ENCODE assay signal across 8 mouse cellular contexts in the genomic region with DNA sequence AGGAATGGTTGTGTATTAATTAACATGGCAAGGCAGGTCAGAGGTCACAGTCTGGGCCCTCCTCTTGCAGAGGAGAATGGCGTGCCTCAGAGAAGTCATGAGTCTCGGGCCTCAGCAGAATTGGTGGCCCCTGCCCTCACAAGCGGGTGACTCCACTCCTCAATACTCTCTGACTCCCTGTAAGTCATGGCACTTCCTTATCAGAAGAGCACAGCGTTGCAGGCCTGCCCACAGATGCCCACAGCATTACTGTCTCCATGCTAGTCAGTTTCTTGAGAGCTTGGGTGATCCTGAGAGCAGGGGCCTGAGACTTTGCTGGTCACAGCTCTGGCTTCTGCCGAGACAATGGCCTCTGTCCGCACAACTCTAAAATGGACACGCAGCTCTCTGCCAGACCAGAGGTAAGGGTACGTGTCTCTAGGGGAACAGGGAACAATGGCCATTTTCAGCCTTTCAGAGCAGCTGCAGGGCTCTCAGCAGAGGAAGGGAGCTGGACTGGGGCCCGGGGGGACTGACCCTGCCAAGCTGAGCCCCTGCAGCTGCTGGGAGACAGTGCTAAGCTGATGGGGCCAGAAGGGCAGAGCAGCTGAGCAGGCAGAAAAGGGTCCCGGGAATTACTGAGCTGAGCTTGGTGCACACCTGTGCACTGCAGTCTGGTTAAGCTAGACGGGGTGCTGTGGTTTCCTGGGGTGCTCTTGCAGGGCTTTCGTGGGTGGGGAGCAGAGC.
DNase-seq lines count a peak whose midpoint lies in the region; ATAC-seq lines count a peak whose summit lies in the region.

No protein-coding gene starts in this region.

- no peak overlapping the region for H3K4me3 ChIP-seq in forebrain, embryonic 10.5 days
- H3K4me3 ChIP-seq in forebrain, embryonic 11.5 days (ENCODE audit: low read depth, low read length): no peak overlapping the region
- no peak overlapping the region for H3K4me3 ChIP-seq in embryonic facial prominence, embryonic 10.5 days
- no peak overlapping the region for H3K4me3 ChIP-seq in midbrain, embryonic 10.5 days
- no peak overlapping the region for H3K4me3 ChIP-seq in liver, embryonic 11.5 days (ENCODE audit: low read depth, low read length)

- H3K9me3 ChIP-seq in forebrain, embryonic 10.5 days: peaks cover 3% of the 10 kb centered on the region; the same call in 1 of the 2 replicates
- no peaks in the 10 kb centered on the region for H3K9me3 ChIP-seq in forebrain, embryonic 11.5 days (ENCODE audit: control insufficient read depth, low read length)
- peaks cover 6% of the 10 kb centered on the region; the same call in 1 of the 2 replicates for H3K9me3 ChIP-seq in embryonic facial prominence, embryonic 10.5 days
- H3K9me3 ChIP-seq in midbrain, embryonic 10.5 days (replicated peaks): peaks cover 6% of the 10 kb centered on the region
- H3K9me3 ChIP-seq in liver, embryonic 11.5 days (ENCODE audit: control insufficient read depth, low read length): no peaks in the 10 kb centered on the region

- 66% methylated on average over 12 of the region's 12 CpGs for WGBS in forebrain, embryonic 10.5 days
- 63% methylated on average over 12 of the region's 12 CpGs for WGBS in forebrain, embryonic 11.5 days
- WGBS in embryonic facial prominence, embryonic 10.5 days: 49% methylated on average over 12 of the region's 12 CpGs
- 63% methylated on average over 12 of the region's 12 CpGs for WGBS in midbrain, embryonic 10.5 days
- 66% methylated on average over 12 of the region's 12 CpGs for WGBS in liver, embryonic 11.5 days

- ATAC-seq in forebrain, embryonic 11.5 days (replicated peaks; ENCODE audit: low FRiP score): no peak
- ATAC-seq in liver, embryonic 11.5 days (replicated peaks; ENCODE audit: low FRiP score): no peak

- no peak overlapping the region for H3K9ac ChIP-seq in forebrain, embryonic 11.5 days (ENCODE audit: low read length)
- H3K9ac ChIP-seq in liver, embryonic 11.5 days (ENCODE audit: low read depth, low read length): no peak overlapping the region

- H3K4me1 ChIP-seq in forebrain, embryonic 10.5 days: peaks cover 9% of the 10 kb centered on the region
- H3K4me1 ChIP-seq in forebrain, embryonic 11.5 days (replicated peaks; ENCODE audit: control insufficient read depth, insufficient read depth, low read length): no peaks in the 10 kb centered on the region
- H3K4me1 ChIP-seq in embryonic facial prominence, embryonic 10.5 days: peaks cover 21% of the 10 kb centered on the region
- H3K4me1 ChIP-seq in midbrain, embryonic 10.5 days: peaks cover 25% of the 10 kb centered on the region
- H3K4me1 ChIP-seq in liver, embryonic 11.5 days (replicated peaks; ENCODE audit: control insufficient read depth, insufficient read depth, low read length): 0 out of 2 replicates have a peak, but pooled peaks cover 2% of the 10 kb centered on the region

- peak overlapping the region; percentile 6; the same call in 1 of the 2 replicates for H3K27ac ChIP-seq in forebrain, embryonic 10.5 days
- H3K27ac ChIP-seq in forebrain, embryonic 11.5 days (ENCODE audit: low read depth, low read length): no peak overlapping the region
- peak overlapping the region; percentile 59 for H3K27ac ChIP-seq in embryonic facial prominence, embryonic 10.5 days (replicated peaks)
- peak overlapping the region; percentile 71 for H3K27ac ChIP-seq in midbrain, embryonic 10.5 days (replicated peaks)
- no peak overlapping the region for H3K27ac ChIP-seq in liver, embryonic 11.5 days (ENCODE audit: low read depth, low read length)

- H3K27me3 ChIP-seq in forebrain, embryonic 10.5 days (ENCODE audit: poor library complexity, severe bottlenecking): no peaks in the 10 kb centered on the region
- no peaks in the 10 kb centered on the region for H3K27me3 ChIP-seq in forebrain, embryonic 11.5 days (ENCODE audit: control insufficient read depth, insufficient read depth, low read length)
- H3K27me3 ChIP-seq in embryonic facial prominence, embryonic 10.5 days (replicated peaks; ENCODE audit: low read depth, poor library complexity, severe bottlenecking): no peaks in the 10 kb centered on the region
- H3K27me3 ChIP-seq in midbrain, embryonic 10.5 days (ENCODE audit: low read depth, poor library complexity, severe bottlenecking): peaks cover 45% of the 10 kb centered on the region
- H3K27me3 ChIP-seq in liver, embryonic 11.5 days (replicated peaks; ENCODE audit: control insufficient read depth, insufficient read depth, low read length): no peaks in the 10 kb centered on the region

- peaks cover 54% of the 10 kb centered on the region for H3K36me3 ChIP-seq in forebrain, embryonic 10.5 days (replicated peaks)
- no peaks in the 10 kb centered on the region; the same call in 1 of the 2 replicates for H3K36me3 ChIP-seq in forebrain, embryonic 11.5 days (ENCODE audit: control insufficient read depth, insufficient read depth, low read length)
- H3K36me3 ChIP-seq in embryonic facial prominence, embryonic 10.5 days (replicated peaks): peaks cover 76% of the 10 kb centered on the region
- H3K36me3 ChIP-seq in midbrain, embryonic 10.5 days: peaks cover 60% of the 10 kb centered on the region
- no peaks in the 10 kb centered on the region for H3K36me3 ChIP-seq in liver, embryonic 11.5 days (ENCODE audit: control insufficient read depth, insufficient read depth, low read length)

- DNase-seq in forebrain, embryonic 10.5 days (ENCODE audit: extremely low spot score, low spot score): no peak
- no peak for DNase-seq in forebrain, embryonic 11.5 days (ENCODE audit: low spot score)
- peak; percentile 24 for DNase-seq in embryonic facial prominence, embryonic 10.5 days (ENCODE audit: low spot score)
- peak; percentile 79 for DNase-seq in heart, postnatal 4 days
- DNase-seq in layer of hippocampus, postnatal 10 days (ENCODE audit: low spot score in 2 of 2): peak; percentile 60
- peak; percentile 45 for DNase-seq in midbrain, embryonic 10.5 days (ENCODE audit: low spot score)
- DNase-seq in thymus, postnatal 0 days (ENCODE audit: low spot score): peak; percentile 67
- no peak for DNase-seq in liver, embryonic 11.5 days (ENCODE audit: low spot score)

- H3K4me2 ChIP-seq in forebrain, embryonic 11.5 days (ENCODE audit: low read depth, low read length, severe bottlenecking): no peak overlapping the region
- no peak overlapping the region for H3K4me2 ChIP-seq in liver, embryonic 11.5 days

Comparison
In these comparisons a context has a peak if more than half of its experiments do, and no peak if none do; other contexts are left out.
1. H3K27ac ChIP-seq: peak in forebrain, embryonic 10.5 days (single experiment), embryonic facial prominence, embryonic 10.5 days (single experiment) and midbrain, embryonic 10.5 days (single experiment); none in forebrain, embryonic 11.5 days (single experiment) and liver, embryonic 11.5 days (single experiment).
2. DNase-seq: peak in embryonic facial prominence, embryonic 10.5 days (single experiment), heart, postnatal 4 days (single experiment), layer of hippocampus, postnatal 10 days (2 of 2), midbrain, embryonic 10.5 days (single experiment) and thymus, postnatal 0 days (single experiment); none in forebrain, embryonic 10.5 days (single experiment), forebrain, embryonic 11.5 days (single experiment) and liver, embryonic 11.5 days (single experiment).